Mouse (Mus musculus) liver, embryonic 14.5 days (tissue): ENCODE results near the gene Vmn1r239-ps. TPM values are rescaled to one million over a fixed set of nuclear protein-coding genes. Genes with fewer than 3 reads are reported as not detected.
"Not testable (repeated sequence)": the region's sequence is repeated elsewhere in the genome, so short reads cannot be mapped to it uniquely, and the experiment has no call there.

ENCODE experiments used
- ATAC-seq: fragments of 200-750 bp; cut with Nextera tagmentation; 2 replicates; pipeline ENCODE4 v1.8.0; 2017; ENCODE audit warnings: moderate number of reproducible peaks, mild to moderate bottlenecking, moderate library complexity; ENCODE audit not compliant: insufficient read depth
- DNase-seq, 3 experiments: peaks; one replicate each; pipeline ENCODE4 v3.0.0-alpha.2; 2012 to 2013; ENCODE audit warnings: low read depth in 3 of 3, low spot score in 3 of 3
- H3K27ac ChIP-seq: fragments of 300-500 bp; sonication (generic); 2 replicates; pipeline ENCODE4 v1.5.1; 2014; ENCODE audit warnings: moderate library complexity, mild to moderate bottlenecking, control low read depth, inconsistent platforms
- H3K27me3 ChIP-seq: fragments of 300-500 bp; sonication (generic); 2 replicates; pipeline ENCODE4 v1.6.1; 2014; ENCODE audit warnings: mild to moderate bottlenecking, low read length, moderate library complexity; ENCODE audit not compliant: control insufficient read depth, insufficient read depth
- H3K36me3 ChIP-seq: fragments of 300-500 bp; sonication (generic); replicated peaks from 2 replicates; pipeline ENCODE4 v1.6.1; 2014; ENCODE audit warnings: low read depth; ENCODE audit not compliant: control insufficient read depth, insufficient read depth
- H3K4me1 ChIP-seq, 2 experiments: fragments of 200-500 bp in 1 of 2; fragments of 300-500 bp in 1 of 2; sonication (generic) in 1 of 2; replicated peaks; 2 replicates each; pipeline ENCODE4 v1.6.1; 2012 to 2014; ENCODE audit warnings: antibody characterized with exemption in 1 of 2, inconsistent platforms in 1 of 2, low read length in 1 of 2; ENCODE audit not compliant: control insufficient read depth in 2 of 2, insufficient read depth in 2 of 2
- H3K4me2 ChIP-seq: fragments of 300-500 bp; sonication (generic); 2 replicates; pipeline ENCODE4 v1.6.1; 2014; ENCODE audit warnings: low read depth, mild to moderate bottlenecking, control low read depth, moderate library complexity
- H3K4me3 ChIP-seq, 2 experiments: fragments of 200-500 bp in 1 of 2; fragments of 300-500 bp in 1 of 2; sonication (generic) in 1 of 2; 2 replicates each; pipeline ENCODE4 v1.5.1; 2012 to 2014; ENCODE audit warnings: low read depth in 2 of 2, low read length in 2 of 2, mild to moderate bottlenecking in 2 of 2, control low read depth in 1 of 2, inconsistent platforms in 1 of 2, moderate library complexity in 1 of 2; ENCODE audit not compliant: insufficient read depth in 1 of 2
- H3K9ac ChIP-seq: fragments of 300-500 bp; sonication (generic); replicated peaks from 2 replicates; pipeline ENCODE4 v1.6.1; 2014; ENCODE audit warnings: mild to moderate bottlenecking, control low read depth, moderate library complexity
- H3K9me3 ChIP-seq: fragments of 300-500 bp; sonication (generic); 2 replicates; pipeline ENCODE4 v1.6.1; 2016; ENCODE audit warnings: low read length, mixed read lengths; ENCODE audit not compliant: control insufficient read depth
- CTCF ChIP-seq: IDR thresholded peaks from 2 replicates; pipeline ENCODE4 v1.5.1; 2016; ENCODE audit warnings: antibody characterized with exemption, low read depth, control low read depth
- EP300 ChIP-seq: IDR thresholded peaks from 2 replicates; pipeline ENCODE4 v1.6.1; 2016; ENCODE audit warnings: antibody characterized with exemption, low read depth
- WGBS: fragments of 180-500 bp; shearing (Covaris S2); extraction: QIAGEN DNeasy Blood & Tissue Kit; methylation state at CpG from one replicate; pipeline ENCODE4 v1.1.7; 2014; ENCODE audit not compliant: insufficient replicate concordance; 5-methylcytosine and 5-hydroxymethylcytosine counted together
- polyA plus RNA-seq, 2 experiments: library from polyadenylated mRNA; depleted of rRNA in 1 of 2; stranded (reverse) in 1 of 2; unstranded in 1 of 2; fragments of >200 nt; fragmentation: Nextera tagmentation in 1 of 2; extraction: Ambion mirVana in 1 of 2; gene quantifications; 2 replicates each; pipeline versions ENCODE4 v1.2.1 to v1.2.3; 2012 to 2014

The Vmn1r239-ps gene
- polyA plus RNA-seq (2012; rRNA removed) (not detected in 2 replicates), polyA plus RNA-seq (2014; fragmentation: Nextera tagmentation; extraction: Ambion mirVana) (not detected in 2 replicates)

GRCm38 (mm10) chrX:147453610-147454009 lies at the start of gene Vmn1r239-ps:
Vmn1r239-ps (minus strand) TSS chrX:147453710.
- H3K9me3 ChIP-seq, H3K36me3 ChIP-seq, H3K27me3 ChIP-seq, H3K4me3 ChIP-seq, DNase-seq, H3K9ac ChIP-seq, H3K4me1 ChIP-seq, ATAC-seq, H3K4me2 ChIP-seq, H3K27ac ChIP-seq: not testable (repeated sequence)
- WGBS: 42% methylated on average over 1 of the region's 1 CpGs

GRCm38 (mm10) chrX:147489551-147489950 lies 36.0 kb upstream of the Vmn1r239-ps start:
- 70% methylated on average over 2 of the region's 2 CpGs for WGBS
- TF ChIP-seq CTCF (no peak), EP300 (no peak)
- ATAC-seq: no peak
- no peaks in the 10 kb centered on the region for H3K27me3 ChIP-seq
- no peaks in the 10 kb centered on the region for H3K9me3 ChIP-seq
- no peaks in the 10 kb centered on the region for H3K4me1 ChIP-seq
- DNase-seq: no peak
- H3K4me3 ChIP-seq: no peak overlapping the region
- H3K4me2 ChIP-seq: no peak overlapping the region
- H3K36me3 ChIP-seq: no peaks in the 10 kb centered on the region
- H3K9ac ChIP-seq: no peak overlapping the region
- H3K27ac ChIP-seq: no peak overlapping the region

- Histone ChIP-seq H3K4me1 (no peaks in the 10 kb centered on the region), H3K36me3 (no peaks in the 10 kb centered on the region), H3K27ac (no peak overlapping the region), H3K4me3 (no peak overlapping the region), H3K27me3 (no peaks in the 10 kb centered on the region), H3K4me2 (no peak overlapping the region), H3K9me3 (no peaks in the 10 kb centered on the region), H3K9ac (no peak overlapping the region)
- WGBS: 72% methylated on average over 4 of the region's 4 CpGs
- no peak for ATAC-seq
- TF ChIP-seq EP300 (no peak), CTCF (no peak)
- DNase-seq: no peak
These were observed 10.1 kb downstream of the Vmn1r239-ps start for GRCm38 (mm10) chrX:147443386-147443785.

- ATAC-seq (no peak), DNase-seq (no peak)
- H3K27ac ChIP-seq: no peak overlapping the region
- H3K4me1 ChIP-seq: no peaks in the 10 kb centered on the region
- H3K9ac ChIP-seq: no peak overlapping the region
- H3K27me3 ChIP-seq: no peaks in the 10 kb centered on the region
- WGBS: 46% methylated on average over 2 of the region's 2 CpGs
- H3K4me3 ChIP-seq: no peak overlapping the region
- H3K9me3 ChIP-seq: no peaks in the 10 kb centered on the region
- H3K4me2 ChIP-seq: no peak overlapping the region
- no peaks in the 10 kb centered on the region for H3K36me3 ChIP-seq
- TF ChIP-seq CTCF (no peak), EP300 (no peak)
These were observed 18.1 kb downstream of the Vmn1r239-ps start for GRCm38 (mm10) chrX:147435400-147435799.

- Histone ChIP-seq H3K27me3 (no peaks in the 10 kb centered on the region), H3K4me2 (no peak overlapping the region), H3K4me1 (no peaks in the 10 kb centered on the region), H3K36me3 (no peaks in the 10 kb centered on the region), H3K27ac (no peak overlapping the region), H3K9ac (no peak overlapping the region), H3K4me3 (no peak overlapping the region), H3K9me3 (no peaks in the 10 kb centered on the region)
- no peak for TF ChIP-seq EP300
- TF ChIP-seq CTCF: no peak
- no peak for ATAC-seq
- WGBS: 52% methylated on average over 1 of the region's 1 CpGs
- no peak for DNase-seq
These were observed 23.8 kb downstream of the Vmn1r239-ps start for GRCm38 (mm10) chrX:147429753-147430152.

GRCm38 (mm10) chrX:147429129-147429528 lies 24.4 kb downstream of the Vmn1r239-ps start, which contains the start of gene Il13ra2:
Il13ra2 (minus strand) TSS chrX:147429192.
- Histone ChIP-seq H3K27me3 (no peaks in the 10 kb centered on the region), H3K36me3 (no peaks in the 10 kb centered on the region), H3K4me1 (no peaks in the 10 kb centered on the region), H3K27ac (no peak within 1 kb of the TSS), H3K9ac (no peak within 1 kb of the TSS), H3K4me3 (no peak within 1 kb of the TSS), H3K9me3 (no peaks in the 10 kb centered on the region), H3K4me2 (no peak within 1 kb of the TSS)
- no peak for DNase-seq
- TF ChIP-seq CTCF: no peak
- no peak for TF ChIP-seq EP300
- no peak for ATAC-seq
- 24% methylated on average over 1 of the region's 1 CpGs for WGBS

Other genes starting within 250 kb of the Vmn1r239-ps start
- not detected in 2 replicates for gene Il13ra2, start 24.5 kb downstream of the Vmn1r239-ps start, polyA plus RNA-seq (2012; rRNA removed)
- not detected in 2 replicates for gene Il13ra2, start 24.5 kb downstream of the Vmn1r239-ps start, polyA plus RNA-seq (2014; fragmentation: Nextera tagmentation; extraction: Ambion mirVana)
- 0.14 and 0.28 TPM in 2 replicates for gene Lrch2, start 100.4 kb upstream of the Vmn1r239-ps start, polyA plus RNA-seq (2012; rRNA removed)
- gene Lrch2, start 100.4 kb upstream of the Vmn1r239-ps start, polyA plus RNA-seq (2014; fragmentation: Nextera tagmentation; extraction: Ambion mirVana): 0.05 and 0.27 TPM in 2 replicates